Mouse (Mus musculus): ENCODE data around the gene Ttyh2.
"Not testable (repeated sequence)": the region's sequence is repeated elsewhere in the genome, so short reads cannot be mapped to it uniquely, and the experiment has no call there.

Ttyh2 gene

DNA sequence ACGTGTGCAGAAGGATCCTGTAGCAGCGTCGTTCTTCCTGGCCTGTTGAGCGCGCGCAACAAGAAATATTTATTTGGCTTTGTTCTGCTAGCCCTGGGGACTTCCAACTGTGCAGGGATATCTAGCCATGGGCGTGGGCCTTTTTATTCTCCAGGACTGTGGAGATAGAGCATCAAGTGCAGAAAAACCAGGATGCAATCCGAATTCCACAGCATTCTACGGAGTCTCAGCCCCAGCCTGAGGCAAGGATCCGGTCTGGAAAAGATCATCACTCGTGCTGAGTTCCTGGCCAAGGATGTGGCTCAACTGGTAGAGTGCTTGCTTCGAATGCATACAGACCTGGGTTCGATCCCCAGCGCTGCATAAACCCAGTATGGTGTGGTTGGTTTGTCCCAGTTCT lies 13.1 kb upstream of the Ttyh2 start:
- no peak for DNase-seq (ENCODE audit: low read depth, low spot score)

DNA sequence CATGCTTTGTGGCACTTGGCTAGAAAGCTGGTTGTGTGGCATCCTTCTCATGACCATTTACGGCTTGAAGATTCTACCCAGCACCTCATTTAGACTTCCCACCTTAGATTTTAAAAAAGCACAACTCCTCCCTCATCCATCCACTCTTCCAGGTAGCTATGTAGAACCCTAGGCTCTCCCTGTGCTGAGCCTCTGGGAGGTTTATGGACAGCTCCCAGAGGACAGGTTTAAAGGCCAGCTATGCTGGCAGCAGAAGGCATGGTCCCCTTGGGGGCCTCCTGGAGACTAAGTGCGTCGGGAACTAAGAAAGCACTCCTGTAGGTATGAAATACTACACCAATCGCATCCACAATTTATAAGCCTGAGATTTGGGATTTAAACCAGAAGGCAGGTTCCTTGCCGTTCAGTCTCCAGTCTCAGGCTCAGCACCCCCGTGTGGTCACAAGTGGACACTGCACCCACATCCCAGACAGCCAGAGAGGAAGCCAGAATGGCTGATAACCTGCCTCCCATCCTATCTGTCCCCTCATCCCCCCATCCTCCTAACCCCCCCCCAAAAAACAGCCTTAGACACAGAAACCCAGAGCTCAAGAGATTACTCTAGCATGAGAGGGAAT lies 12.4 kb upstream of the Ttyh2 start:
- no peak for DNase-seq (ENCODE audit: low read depth, low spot score)

DNA sequence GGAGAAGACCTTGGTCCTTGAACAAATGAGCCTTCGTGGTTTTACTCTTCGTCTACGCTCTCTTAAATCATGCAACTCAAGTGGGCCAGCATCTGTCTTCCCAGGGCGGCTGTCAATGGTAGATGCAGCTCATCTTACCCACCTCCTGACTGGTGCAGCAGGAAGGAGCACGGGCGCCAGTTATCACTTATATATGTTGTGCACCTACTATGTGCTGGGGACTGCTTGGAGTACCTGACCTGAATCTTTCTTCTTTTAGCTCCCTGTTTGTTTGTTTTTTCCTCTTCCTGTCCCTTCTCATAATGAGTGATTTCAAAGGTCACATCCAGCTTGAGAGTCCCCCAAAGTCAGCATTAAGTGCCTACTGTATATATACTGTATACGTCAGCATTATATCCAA lies 11.1 kb upstream of the Ttyh2 start:
- DNase-seq (ENCODE audit: low read depth, low spot score): no peak

DNA sequence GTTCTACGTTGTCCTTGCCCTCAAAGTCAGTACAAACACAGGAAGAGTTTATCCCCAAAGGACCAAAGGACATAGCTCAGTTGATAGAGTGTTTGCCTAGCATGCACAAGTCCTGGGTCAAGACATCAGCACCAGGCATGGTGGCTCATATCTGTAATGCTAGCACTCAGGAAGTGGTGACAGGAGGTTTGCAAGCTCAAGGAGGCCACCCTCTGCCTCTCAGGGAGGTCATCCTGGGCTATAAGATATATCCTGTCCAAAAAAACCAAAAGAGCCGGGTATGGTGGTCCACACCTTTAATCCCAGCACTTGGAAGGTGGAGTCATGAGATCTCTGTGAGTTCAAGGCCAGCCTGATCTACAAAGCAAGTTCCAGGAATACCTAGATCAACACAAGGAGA lies 9.8 kb upstream of the Ttyh2 start:
- DNase-seq (ENCODE audit: low read depth, low spot score): no peak

DNA sequence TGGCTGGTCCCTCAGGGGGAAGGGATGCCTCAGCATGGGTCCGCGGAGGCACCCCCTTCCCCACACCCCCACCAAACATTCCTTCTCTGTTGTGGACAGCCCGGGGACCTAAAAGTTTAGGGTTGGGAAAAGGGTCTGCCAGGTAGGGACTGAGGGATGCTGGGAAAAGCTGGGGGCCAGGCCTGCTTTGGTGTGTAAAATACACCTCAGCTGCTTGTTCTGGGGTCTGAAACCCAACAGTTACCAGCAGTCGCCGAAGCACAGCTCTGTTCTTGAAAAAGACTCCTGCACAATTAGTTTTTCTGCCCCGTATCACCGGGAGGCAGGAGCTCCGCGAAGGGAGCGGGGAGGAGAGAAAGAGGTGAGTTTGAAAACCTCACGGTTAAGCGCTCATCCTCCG lies 8.4 kb upstream of the Ttyh2 start:
- DNase-seq (ENCODE audit: low read depth, low spot score): no peak

DNA sequence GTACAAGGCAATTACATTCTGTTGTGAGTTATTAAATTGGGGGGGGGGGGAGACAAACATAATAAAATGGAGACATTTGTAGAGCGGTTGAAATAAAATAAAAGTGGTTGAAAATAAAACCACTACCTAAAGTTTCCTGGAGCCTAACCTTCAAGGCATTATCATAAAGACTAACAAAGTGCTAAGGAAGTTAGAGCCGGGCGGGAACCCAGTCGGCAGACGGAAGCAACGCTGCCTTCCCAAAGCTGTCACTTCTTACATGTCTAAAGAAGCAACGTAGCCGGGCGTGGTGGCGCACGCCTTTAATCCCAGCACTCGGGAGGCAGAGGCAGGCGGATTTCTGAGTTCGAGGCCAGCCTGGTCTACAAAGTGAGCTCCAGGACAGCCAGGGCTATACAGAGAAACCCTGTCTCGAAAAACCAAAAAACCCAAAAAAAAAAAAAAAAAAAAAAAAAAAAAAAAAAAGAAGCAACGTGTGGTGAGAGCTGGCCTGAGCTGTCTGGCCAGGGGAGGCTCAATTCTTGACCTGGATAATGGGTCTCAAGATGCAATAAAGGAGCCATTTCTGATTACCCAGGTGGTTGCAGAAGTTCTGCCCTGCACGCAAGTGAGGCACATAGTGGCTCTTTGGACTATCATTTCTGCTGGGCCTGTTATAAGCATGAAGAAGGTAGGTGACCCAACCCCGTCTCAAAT lies 7.8 kb upstream of the Ttyh2 start:
- no peak for DNase-seq (ENCODE audit: low read depth, low spot score)

DNA sequence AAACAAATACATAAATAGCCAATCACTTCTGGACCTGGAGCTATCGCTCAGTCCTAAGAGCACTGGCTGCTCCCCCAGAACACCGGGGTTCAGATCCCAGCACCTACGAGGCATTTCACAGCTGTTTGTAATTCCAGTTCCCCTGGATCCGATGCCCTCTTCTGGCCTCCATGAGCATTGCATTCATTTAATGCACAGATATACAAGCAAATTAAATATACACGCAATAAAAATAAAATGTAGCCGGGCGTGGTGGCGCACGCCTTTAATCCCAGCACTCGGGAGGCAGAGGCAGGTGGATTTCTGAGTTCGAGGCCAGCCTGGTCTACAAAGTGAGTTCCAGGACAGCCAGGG lies 7.3 kb upstream of the Ttyh2 start:
- DNase-seq (ENCODE audit: low read depth, low spot score): not testable (repeated sequence)

DNA sequence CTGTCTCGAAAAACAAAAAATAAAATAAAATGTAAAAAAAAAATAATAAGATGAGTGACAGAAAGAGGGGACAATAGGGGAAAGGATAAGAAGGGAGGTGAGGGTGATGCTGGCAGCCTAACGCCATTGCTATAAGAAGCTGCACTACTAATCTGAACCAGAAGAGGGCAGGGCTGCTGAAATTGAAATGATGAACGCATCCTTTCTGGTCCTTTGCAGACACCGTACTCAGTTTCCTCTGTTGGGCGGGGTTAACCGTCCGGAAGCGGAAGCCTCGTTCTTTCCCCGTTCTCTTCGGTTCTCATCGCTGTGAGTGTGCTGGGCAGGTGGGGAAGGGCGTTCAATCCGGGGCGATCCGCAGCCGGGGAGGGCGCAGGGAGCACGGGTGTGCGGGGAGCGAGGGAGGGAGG lies 6.9 kb upstream of the Ttyh2 start, which contains the start of gene Rpl38:
Gene Rpl38 (plus strand): TSS at position 224 of the 410 bp plus-strand sequence.
- DNase-seq (ENCODE audit: low read depth, low spot score): no peak

DNA sequence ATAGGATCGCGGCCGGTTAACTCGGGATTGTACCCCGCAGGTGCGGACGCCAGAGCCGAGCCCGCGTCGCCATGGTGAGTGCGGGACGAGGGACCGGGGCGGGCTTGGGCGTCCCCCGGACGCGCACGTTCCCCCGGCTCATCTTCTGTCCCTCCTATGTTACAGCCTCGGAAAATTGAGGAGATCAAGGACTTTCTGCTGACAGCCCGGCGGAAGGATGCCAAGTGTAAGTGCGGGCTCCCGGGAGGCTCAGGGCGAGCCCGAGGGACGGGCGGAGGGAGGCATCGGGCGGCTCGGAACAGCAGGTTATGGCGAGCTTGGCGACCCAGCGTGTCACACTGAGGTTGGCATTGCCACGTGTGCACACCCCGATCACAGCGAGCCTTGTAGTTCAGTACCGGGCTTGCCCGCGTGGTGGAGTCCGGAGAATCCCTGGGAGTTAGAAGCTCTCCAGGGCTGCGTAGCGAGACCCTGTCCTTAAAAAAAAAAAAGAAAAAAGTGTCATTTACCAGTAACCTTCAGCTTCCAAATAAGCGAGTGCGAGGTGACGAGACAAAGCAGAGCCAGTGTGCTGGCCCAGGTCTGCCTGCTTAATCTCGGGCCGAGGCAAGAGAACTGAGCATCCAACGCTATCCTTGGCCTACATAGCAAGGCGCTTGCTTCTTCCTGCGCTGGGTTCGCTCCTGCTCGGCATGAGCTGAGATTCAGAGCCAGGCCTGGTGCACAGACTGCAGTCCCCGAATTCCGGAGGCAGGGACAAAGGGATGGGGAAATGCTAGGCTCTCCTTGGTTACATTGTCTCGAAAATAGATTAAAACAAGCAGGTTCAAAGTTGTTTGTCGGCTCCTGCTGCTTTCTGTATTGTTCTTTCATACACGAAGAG lies 6.2 kb upstream of the Ttyh2 start:
- no peak for DNase-seq (ENCODE audit: low read depth, low spot score)

DNA sequence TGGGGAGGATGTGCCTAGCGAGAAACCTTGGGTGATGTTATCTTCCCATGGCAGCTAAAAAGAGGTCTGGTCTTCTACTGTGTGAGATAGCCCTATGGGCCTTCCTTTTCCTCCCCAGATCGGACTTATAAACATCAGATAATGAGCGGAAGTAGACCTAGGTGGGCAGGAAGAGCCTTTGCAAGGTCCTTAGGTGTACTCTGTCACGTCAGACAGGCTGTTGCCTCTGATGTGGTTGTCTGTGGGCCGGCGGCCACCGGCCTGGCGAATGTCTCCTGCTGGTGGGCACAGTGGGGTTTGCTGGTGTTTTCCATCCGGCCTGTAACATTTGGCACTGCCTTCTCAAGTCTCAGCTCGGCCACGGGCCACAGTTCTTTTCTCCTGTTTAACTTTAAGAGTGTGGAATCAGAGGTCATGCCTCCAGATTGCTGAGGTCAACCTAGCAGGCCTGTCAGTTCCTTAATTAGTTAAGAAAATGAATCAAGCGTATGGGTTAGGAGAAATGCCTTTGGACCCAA lies 5.5 kb upstream of the Ttyh2 start:
- no peak for DNase-seq (ENCODE audit: low read depth, low spot score)

DNA sequence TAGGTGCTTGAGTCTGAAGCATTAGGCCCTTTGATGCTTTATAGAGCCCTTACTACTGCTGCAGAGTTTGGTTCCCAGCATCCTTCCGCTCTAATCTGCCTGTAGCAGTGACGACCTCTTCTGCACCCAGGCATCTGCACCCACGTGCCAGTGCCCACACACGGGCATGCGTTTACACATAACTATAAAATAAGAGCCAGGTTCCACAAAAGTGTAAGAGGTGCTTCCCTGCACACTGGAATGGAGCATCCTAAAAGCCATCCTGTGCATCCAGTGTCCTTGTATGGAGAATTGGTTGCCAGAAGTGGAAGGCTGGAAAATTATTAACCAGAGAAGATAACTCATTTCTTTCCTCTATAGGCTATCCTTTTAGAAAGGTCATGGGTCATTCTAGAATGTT lies 4.1 kb upstream of the Ttyh2 start:
- DNase-seq (ENCODE audit: low read depth, low spot score): no peak

DNA sequence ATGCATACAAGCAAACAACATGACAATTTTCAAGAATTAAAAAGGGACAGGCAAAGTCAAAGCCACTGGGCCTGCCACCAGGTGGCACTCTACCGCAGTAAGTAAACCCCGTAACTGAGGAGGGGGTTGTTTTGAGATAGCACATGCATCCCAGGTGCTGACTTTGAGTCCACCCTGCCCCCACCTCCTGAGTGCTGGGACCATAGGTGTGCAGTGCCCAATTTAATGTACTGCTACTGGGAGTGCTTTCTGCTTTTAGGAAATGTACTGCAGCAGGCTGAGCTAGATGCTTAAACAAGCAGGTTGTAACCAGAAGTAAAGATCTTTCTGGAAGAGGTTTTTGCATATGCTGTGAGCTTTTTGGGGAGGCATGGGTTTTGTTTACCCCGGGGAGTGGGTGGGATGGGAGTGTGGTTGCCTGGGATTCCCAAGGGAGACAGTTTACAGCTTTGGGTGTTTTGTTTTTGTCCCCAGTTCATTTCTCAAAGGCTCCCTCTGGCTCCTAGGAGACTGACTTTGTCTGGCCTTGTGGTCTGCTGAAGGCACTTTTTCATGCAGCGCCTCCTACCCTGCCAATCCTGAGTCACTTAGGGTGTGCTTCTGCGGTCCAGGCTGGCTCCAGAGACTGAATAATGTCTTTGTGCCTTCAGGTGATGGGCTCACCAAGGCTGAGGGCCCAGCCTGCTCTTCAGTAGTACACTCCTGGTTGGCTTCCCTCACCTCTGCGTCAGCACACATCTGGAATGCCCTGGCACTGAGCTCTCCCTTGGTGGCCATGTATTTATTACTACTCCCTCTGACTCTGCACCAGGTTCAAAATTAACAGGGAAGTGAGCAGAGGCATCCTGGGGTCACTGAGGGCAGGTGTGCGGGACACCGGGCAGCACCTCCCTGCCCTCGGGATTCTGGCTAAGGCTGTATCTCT lies 2.2 kb upstream of the Ttyh2 start:
- DNase-seq (ENCODE audit: low read depth, low spot score): no peak

DNA sequence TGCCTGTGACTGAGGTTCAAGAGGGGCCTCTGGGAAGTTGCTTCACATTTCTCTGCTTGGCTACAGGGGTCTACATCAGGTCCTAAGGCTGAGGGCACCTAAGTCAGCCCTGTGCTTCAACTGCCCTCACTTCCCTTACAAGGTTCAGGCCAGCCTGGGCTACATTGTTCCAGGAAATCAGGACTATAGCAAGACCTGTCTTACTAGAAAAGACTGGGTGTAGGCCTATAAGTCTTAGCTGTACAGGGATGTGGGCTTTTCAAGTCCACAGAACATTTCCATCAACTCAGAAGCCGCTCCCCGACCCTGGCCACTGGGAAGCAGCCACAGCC lies 1.5 kb upstream of the Ttyh2 start:
- DNase-seq (ENCODE audit: low read depth, low spot score): no peak

DNA sequence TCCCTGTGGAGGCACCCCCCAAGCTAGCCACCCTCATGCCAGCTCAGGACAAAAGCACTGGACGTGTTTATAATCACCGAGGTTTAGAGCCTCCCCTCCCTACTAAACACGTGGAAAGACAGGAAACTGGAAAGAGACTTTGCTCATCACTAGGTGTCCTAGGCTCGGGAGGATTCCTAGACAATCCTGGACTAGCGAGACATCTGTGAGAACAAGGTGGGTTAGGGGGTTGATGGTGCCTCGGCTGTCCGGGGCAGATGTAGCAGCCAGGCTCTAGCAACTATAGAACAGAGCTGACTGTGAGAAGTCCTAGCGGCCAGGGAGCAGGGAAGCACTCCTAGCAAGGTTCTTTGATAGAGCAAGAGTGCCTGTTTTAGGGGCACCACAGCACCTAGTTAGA lies 1.1 kb upstream of the Ttyh2 start:
- DNase-seq (ENCODE audit: low read depth, low spot score): no peak

DNA sequence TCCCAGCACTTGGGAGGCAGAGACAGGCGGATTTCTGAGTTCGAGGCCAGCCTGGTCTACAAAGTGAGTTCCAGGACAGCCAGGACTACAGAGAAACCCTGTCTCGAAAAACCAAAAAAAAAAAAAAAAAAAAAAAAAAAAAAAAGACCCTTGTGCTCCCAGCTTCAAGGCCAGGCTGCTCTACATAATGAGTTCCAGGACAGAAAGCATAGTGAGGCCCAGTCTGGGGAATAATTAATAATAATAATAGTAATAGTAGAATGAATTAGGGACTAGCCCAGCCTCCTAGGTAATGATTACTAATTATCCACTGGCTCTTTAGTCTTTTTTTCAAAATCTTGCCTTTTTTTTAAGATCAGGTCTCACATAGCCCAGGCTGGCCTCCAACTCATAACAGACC lies 435 bp upstream of the Ttyh2 start:
- DNase-seq (ENCODE audit: low read depth, low spot score): not testable (repeated sequence)

DNA sequence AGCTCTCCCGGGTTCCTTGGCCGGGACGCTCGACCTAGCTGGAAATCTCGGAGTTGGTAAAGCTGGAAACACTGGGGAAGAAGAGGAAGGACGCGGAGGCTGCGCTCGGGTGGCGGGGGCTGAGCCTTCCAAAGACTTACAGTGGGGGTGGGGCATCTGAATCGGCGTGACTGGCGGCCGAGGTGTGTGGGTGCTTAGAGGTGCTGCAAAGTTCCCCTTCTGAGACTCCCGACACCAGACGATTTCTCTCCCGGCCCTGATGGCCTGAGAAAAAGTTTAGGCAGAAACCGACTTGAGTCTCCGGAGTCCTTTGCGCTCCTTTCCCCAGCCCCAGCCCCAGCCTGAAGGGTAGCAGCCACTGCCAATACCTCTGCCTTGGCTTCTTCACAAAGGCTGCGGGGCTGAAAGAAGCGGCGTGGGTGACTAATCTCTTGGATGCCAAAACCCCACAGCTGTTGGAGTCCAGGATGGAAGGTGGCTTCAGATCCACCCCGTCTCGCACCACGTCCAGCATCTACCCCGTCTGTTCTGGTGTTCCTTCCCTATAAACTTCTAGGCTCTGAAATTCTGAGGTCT lies 683 bp downstream of the Ttyh2 start:
- no peak for DNase-seq (ENCODE audit: low read depth, low spot score)

DNA sequence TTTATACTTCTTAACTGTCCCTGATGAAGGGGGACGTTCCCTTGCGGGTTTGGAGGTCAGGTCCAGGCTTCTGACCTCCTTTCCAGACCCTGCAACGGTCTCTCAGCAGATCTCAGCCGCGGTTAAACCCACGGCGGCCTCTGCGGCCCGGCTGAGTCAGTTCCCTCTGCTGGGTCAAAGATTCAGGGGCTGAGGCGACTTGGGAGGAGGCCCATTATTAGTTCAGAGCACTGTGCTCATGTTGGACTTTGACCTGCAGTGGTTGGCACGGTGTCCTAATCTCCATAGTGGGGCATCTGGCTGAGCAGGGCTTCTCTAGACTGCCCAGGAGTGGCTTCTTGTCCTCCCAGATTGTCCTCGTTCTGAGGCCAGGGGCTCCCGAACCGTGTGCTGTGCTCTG lies 1.2 kb downstream of the Ttyh2 start:
- DNase-seq (ENCODE audit: low read depth, low spot score): no peak

DNA sequence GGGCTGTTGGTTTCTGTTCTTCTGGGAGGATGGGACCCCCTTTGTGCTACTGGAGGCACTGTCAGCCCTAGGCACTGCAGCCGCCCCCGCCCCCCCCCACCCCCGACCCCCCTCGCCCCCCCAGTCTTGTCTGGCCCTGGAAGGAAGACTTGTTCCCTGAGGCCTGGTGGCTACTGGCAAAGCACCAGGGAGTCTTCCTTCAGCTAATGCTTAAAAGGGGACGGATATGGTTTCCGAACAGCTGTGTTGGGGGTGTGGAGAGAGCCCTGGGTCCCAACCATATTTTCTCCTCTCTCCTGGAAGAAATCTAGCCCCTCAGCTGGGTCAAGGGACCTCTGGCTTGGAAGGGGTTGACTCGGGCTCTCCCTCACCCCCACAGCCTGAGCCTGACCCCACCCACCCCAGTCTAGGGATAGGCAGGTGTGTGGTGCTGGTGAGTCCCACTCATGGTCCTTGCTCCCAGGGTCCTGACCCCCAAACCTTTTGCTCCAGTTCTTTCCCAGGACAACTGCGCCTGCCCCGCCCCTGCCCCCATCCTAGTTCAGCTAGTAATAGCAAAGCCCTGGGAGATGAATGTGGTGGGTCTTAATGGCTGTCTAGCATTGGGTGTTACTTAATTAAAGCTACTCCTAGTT lies 1.8 kb downstream of the Ttyh2 start:
- DNase-seq (ENCODE audit: low read depth, low spot score): no peak

DNA sequence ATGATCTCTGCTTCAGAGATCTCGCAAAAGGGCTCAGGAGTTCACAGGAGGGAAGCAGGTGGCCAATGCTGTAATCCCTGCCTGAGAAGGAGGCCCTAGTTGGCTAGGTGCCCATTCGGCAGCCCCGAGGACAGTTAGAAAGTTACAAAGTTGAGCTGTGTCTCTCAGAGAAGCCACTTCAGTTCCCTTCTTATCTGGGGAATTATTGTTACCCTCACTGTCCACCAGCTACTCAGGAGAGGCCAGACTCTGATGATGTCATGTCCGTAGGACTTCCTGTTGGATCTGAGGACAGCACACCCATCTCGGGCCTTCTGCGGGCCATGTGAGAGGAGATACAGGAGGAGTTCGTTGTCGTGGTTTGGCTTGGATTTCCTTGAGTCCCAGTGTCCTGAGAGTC lies 4.4 kb downstream of the Ttyh2 start:
- no peak for DNase-seq (ENCODE audit: low read depth, low spot score)

DNA sequence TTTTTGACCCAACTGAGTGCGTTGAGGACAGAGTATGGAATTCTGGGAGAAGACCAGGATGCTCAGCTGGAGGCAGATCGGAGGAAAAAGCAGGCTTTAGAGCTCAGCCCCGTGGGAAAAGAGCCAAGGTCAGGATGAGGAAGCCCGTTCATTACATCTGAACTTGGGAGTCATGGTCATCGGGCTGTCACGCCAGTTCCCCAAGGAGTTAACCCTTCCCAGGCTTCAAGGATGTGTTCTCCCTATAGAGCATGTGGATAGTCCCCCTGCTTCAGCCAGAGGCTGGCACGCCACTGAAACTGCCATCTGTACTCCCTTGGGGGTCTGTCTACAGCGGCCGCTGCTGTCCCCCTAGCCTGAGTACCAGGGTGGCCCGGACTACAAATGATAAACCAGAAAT lies 5.1 kb downstream of the Ttyh2 start:
- no peak for DNase-seq (ENCODE audit: low read depth, low spot score)

DNA sequence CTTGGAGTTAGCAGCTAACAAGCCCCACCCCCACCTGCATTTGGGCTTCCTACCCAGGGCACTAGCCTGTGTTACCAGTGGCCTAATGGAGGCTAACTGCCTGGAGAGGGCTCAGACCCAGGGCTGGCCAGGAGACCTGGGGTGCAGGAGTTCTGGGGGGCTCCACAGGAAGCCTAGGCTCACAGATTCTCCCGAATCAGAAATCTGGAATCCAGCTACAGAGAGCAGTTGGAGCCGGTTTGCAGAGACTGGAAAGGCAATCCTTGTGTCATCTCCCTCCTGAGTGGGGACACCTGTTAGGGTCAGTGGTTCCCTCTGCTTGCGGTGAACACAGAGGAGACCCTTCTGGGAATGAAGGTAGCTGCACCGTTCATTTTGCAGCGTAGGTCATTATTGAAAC lies 5.8 kb downstream of the Ttyh2 start:
- DNase-seq (ENCODE audit: low read depth, low spot score): no peak
